Mouse (Mus musculus) lung, embryonic 14.5 days (tissue): ENCODE measurements around the gene Frmd4a. TPM values are rescaled to one million over a fixed set of nuclear protein-coding genes. Genes with fewer than 3 reads are reported as not detected.
"Not testable (repeated sequence)": the region's sequence is repeated elsewhere in the genome, so short reads cannot be mapped to it uniquely, and the experiment has no call there.

Source experiments
- ATAC-seq: fragments of 200-750 bp; cut with Nextera tagmentation; 2 replicates; pipeline ENCODE4 v1.8.0; 2017; ENCODE audit warnings: mild to moderate bottlenecking, moderate TSS enrichment, moderate library complexity; ENCODE audit not compliant: insufficient read depth
- DNase-seq: peaks from one replicate; pipeline ENCODE4 v3.0.0-alpha.2; 2015
- H3K27ac ChIP-seq: fragments of 300-500 bp; sonication (generic); 2 replicates; pipeline ENCODE4 v1.5.1; 2014; ENCODE audit warnings: low read depth, mild to moderate bottlenecking, moderate library complexity
- H3K27me3 ChIP-seq: fragments of 300-500 bp; sonication (generic); 2 replicates; pipeline ENCODE4 v1.6.1; 2014; ENCODE audit warnings: low read length, control low read depth; ENCODE audit not compliant: insufficient read depth
- H3K36me3 ChIP-seq: fragments of 300-500 bp; sonication (generic); 2 replicates; pipeline ENCODE4 v1.6.1; 2014; ENCODE audit warnings: control low read depth; ENCODE audit not compliant: insufficient read depth
- H3K4me1 ChIP-seq: fragments of 300-500 bp; sonication (generic); 2 replicates; pipeline ENCODE4 v1.6.1; 2014; ENCODE audit warnings: antibody characterized with exemption, control low read depth; ENCODE audit not compliant: insufficient read depth
- H3K4me2 ChIP-seq: fragments of 300-500 bp; sonication (generic); 2 replicates; pipeline ENCODE4 v1.6.1; 2014; ENCODE audit warnings: mild to moderate bottlenecking
- H3K4me3 ChIP-seq: fragments of 300-500 bp; sonication (generic); 2 replicates; pipeline ENCODE4 v1.5.1; 2014; ENCODE audit warnings: low read depth, low read length
- H3K9ac ChIP-seq: fragments of 300-500 bp; sonication (generic); 2 replicates; pipeline ENCODE4 v1.6.1; 2014
- H3K9me3 ChIP-seq: fragments of 300-500 bp; sonication (generic); 2 replicates; pipeline ENCODE4 v1.6.1; 2016; ENCODE audit warnings: low read depth, low read length, control low read depth
- CTCF ChIP-seq: IDR thresholded peaks from 2 replicates; pipeline ENCODE4 v1.5.1; 2016; ENCODE audit warnings: antibody characterized with exemption, low read depth
- WGBS: fragments of 180-500 bp; shearing (Covaris S2); extraction: QIAGEN DNeasy Blood & Tissue Kit; methylation state at CpG from one replicate; pipeline ENCODE4 v1.1.7; 2014; 5-methylcytosine and 5-hydroxymethylcytosine counted together
- polyA plus RNA-seq: library from polyadenylated mRNA; unstranded; fragments of >200 nt; fragmentation: Nextera tagmentation; extraction: Ambion mirVana; gene quantifications from 2 replicates; pipeline ENCODE4 v1.2.1, GENCODE M21; 2014

The Frmd4a gene
- polyA plus RNA-seq, 1 experiment from 2014 or later: 37.1 TPM

- H3K4me3 ChIP-seq: no peak overlapping the region
- DNase-seq (no peak), ATAC-seq (no peak)
- H3K9me3 ChIP-seq: no peaks in the 10 kb centered on the region
- H3K4me1 ChIP-seq: peaks cover 11% of the 10 kb centered on the region
- 68% methylated on average over 4 of the region's 4 CpGs for WGBS
- H3K4me2 ChIP-seq: no peak overlapping the region
- no peaks in the 10 kb centered on the region for H3K27me3 ChIP-seq
- H3K27ac ChIP-seq: no peak overlapping the region
- TF ChIP-seq CTCF: no peak
- H3K9ac ChIP-seq: no peak overlapping the region
- no peaks in the 10 kb centered on the region for H3K36me3 ChIP-seq
Measured at GRCm38 (mm10) chr2:4335881-4336280, 318.4 kb downstream of the Frmd4a start.

GRCm38 (mm10) chr2:4338290-4338689, 320.8 kb downstream of the Frmd4a start:
- H3K4me2 ChIP-seq, H3K9me3 ChIP-seq, H3K27ac ChIP-seq, H3K4me3 ChIP-seq, H3K36me3 ChIP-seq, H3K9ac ChIP-seq, ATAC-seq, H3K27me3 ChIP-seq: not testable (repeated sequence)
- peaks cover 11% of the 10 kb centered on the region for H3K4me1 ChIP-seq
- 32% methylated on average over 8 of the region's 8 CpGs for WGBS
- peak; percentile 62 for DNase-seq
- peak; percentile 42 for TF ChIP-seq CTCF

- no peaks in the 10 kb centered on the region for H3K9me3 ChIP-seq
- no peaks in the 10 kb centered on the region for H3K36me3 ChIP-seq
- no peaks in the 10 kb centered on the region for H3K27me3 ChIP-seq
- no peak overlapping the region for H3K4me2 ChIP-seq
- 37% methylated on average over 4 of the region's 4 CpGs for WGBS
- DNase-seq: no peak
- H3K4me3 ChIP-seq: no peak overlapping the region
- H3K4me1 ChIP-seq: peaks cover 7% of the 10 kb centered on the region
- TF ChIP-seq CTCF: no peak
- 0 out of 2 replicates have a peak overlapping the region, but pooled peaks have one; percentile 32 for H3K27ac ChIP-seq
- ATAC-seq: no peak
- H3K9ac ChIP-seq: no peak overlapping the region
Measured at GRCm38 (mm10) chr2:4339128-4339527, 321.6 kb downstream of the Frmd4a start.

- TF ChIP-seq CTCF: no peak
- 53% methylated on average over 3 of the region's 3 CpGs for WGBS
- Histone ChIP-seq H3K4me2 (no peak overlapping the region), H3K4me3 (no peak overlapping the region), H3K9ac (no peak overlapping the region), H3K36me3 (no peaks in the 10 kb centered on the region), H3K27ac (peak overlapping the region; percentile 50; the same call in 1 of the 2 replicates), H3K27me3 (no peaks in the 10 kb centered on the region), H3K4me1 (peaks cover 7% of the 10 kb centered on the region), H3K9me3 (no peaks in the 10 kb centered on the region)
- DNase-seq: no peak
- ATAC-seq: no peak
Measured at GRCm38 (mm10) chr2:4339530-4340218, 322.2 kb downstream of the Frmd4a start.

- Histone ChIP-seq H3K9me3 (no peaks in the 10 kb centered on the region), H3K36me3 (no peaks in the 10 kb centered on the region), H3K4me3 (no peak overlapping the region), H3K4me2 (no peak overlapping the region), H3K27ac (peak overlapping the region; percentile 50; the same call in 1 of the 2 replicates), H3K27me3 (no peaks in the 10 kb centered on the region), H3K9ac (no peak overlapping the region), H3K4me1 (peaks cover 7% of the 10 kb centered on the region)
- DNase-seq: no peak
- ATAC-seq: peak; percentile 25; the same call in 1 of the 2 replicates
- no peak for TF ChIP-seq CTCF
- WGBS: 49% methylated on average over 10 of the region's 10 CpGs
Measured at GRCm38 (mm10) chr2:4340378-4340777, 322.9 kb downstream of the Frmd4a start.

GRCm38 (mm10) chr2:4341141-4341540, 323.6 kb downstream of the Frmd4a start:
- DNase-seq: peak; percentile 48
- no peaks in the 10 kb centered on the region for H3K36me3 ChIP-seq
- no peak overlapping the region for H3K4me2 ChIP-seq
- H3K9ac ChIP-seq: no peak overlapping the region
- H3K9me3 ChIP-seq: no peaks in the 10 kb centered on the region
- no peak for ATAC-seq
- TF ChIP-seq CTCF: no peak
- no peak overlapping the region for H3K4me3 ChIP-seq
- H3K27me3 ChIP-seq: no peaks in the 10 kb centered on the region
- peaks cover 7% of the 10 kb centered on the region for H3K4me1 ChIP-seq
- peak overlapping the region; percentile 18; the same call in 1 of the 2 replicates for H3K27ac ChIP-seq
- WGBS: 19% methylated on average over 1 of the region's 1 CpGs

- H3K27me3 ChIP-seq: no peaks in the 10 kb centered on the region
- H3K4me3 ChIP-seq: no peak overlapping the region
- H3K9me3 ChIP-seq: no peaks in the 10 kb centered on the region
- WGBS: 67% methylated on average over 7 of the region's 7 CpGs
- no peak overlapping the region for H3K4me2 ChIP-seq
- H3K9ac ChIP-seq: no peak overlapping the region
- no peaks in the 10 kb centered on the region for H3K36me3 ChIP-seq
- no peak for DNase-seq
- no peak overlapping the region for H3K27ac ChIP-seq
- no peak for TF ChIP-seq CTCF
- H3K4me1 ChIP-seq: peaks cover 7% of the 10 kb centered on the region
- ATAC-seq: no peak
Measured at GRCm38 (mm10) chr2:4342005-4342404, 324.5 kb downstream of the Frmd4a start.
